In genomic region chr4:116799901-116800300, GRCm38 (mm10) we compare ENCODE assay signal across 9 mouse cellular contexts. TPM values are rescaled to one million over a fixed set of nuclear protein-coding genes. Genes with fewer than 3 reads are reported as not detected.
DNase-seq lines count a peak whose midpoint lies in the region; ATAC-seq and TF ChIP-seq lines count a peak whose summit lies in the region.
"Had no signal": no experiment of that assay in that cellular context is flagged by ENCODE, and none has a peak within 500 bp of the region (broad histone marks: within the 10 kb centered on the region; RNA-seq: fewer than 3 reads in every experiment).

No protein-coding gene starts in this region.

- no peak overlapping the region for H3K27ac ChIP-seq in hindbrain, embryonic 10.5 days
- no peak overlapping the region for H3K27ac ChIP-seq in hindbrain, embryonic 13.5 days
- no peak overlapping the region for H3K27ac ChIP-seq in embryonic fibroblast, embryonic 13.5 days (ENCODE audit: insufficient read depth, low read length)
- H3K27ac ChIP-seq in forebrain, embryonic 12.5 days: no peak overlapping the region
- H3K27ac ChIP-seq: neural tube, embryonic 12.5 days had no signal

- H3K9ac ChIP-seq in hindbrain, embryonic 13.5 days: no peak overlapping the region
- no peak overlapping the region for H3K9ac ChIP-seq in forebrain, embryonic 12.5 days
- H3K9ac ChIP-seq: neural tube, embryonic 12.5 days had no signal

- H3K4me3 ChIP-seq in hindbrain, embryonic 10.5 days: no peak overlapping the region
- H3K4me3 ChIP-seq in hindbrain, embryonic 13.5 days: no peak overlapping the region
- H3K4me3 ChIP-seq in embryonic fibroblast, embryonic 13.5 days (ENCODE audit: insufficient read depth, low read length): no peak overlapping the region
- no peak overlapping the region for H3K4me3 ChIP-seq in forebrain, embryonic 12.5 days (replicated peaks)
- H3K4me3 ChIP-seq: neural tube, embryonic 12.5 days had no signal

- H3K27me3 ChIP-seq in hindbrain, embryonic 10.5 days (ENCODE audit: insufficient read depth, poor library complexity, severe bottlenecking): no peaks in the 10 kb centered on the region
- H3K27me3 ChIP-seq in hindbrain, embryonic 13.5 days: no peaks in the 10 kb centered on the region
- no peaks in the 10 kb centered on the region for H3K27me3 ChIP-seq in forebrain, embryonic 12.5 days
- H3K27me3 ChIP-seq: neural tube, embryonic 12.5 days had no signal

- 0 out of 2 replicates have a peak, but pooled peaks have one; percentile 13 for TF ChIP-seq CTCF in embryonic fibroblast, embryonic 13.5 days (IDR thresholded peaks at IDR 0.05; ENCODE audit: borderline replicate concordance, insufficient read depth, low read length)

- WGBS in hindbrain, embryonic 10.5 days: 43% methylated on average over 5 of the region's 5 CpGs
- 40% methylated on average over 5 of the region's 5 CpGs for WGBS in hindbrain, embryonic 13.5 days
- WGBS in forebrain, embryonic 12.5 days: 39% methylated on average over 5 of the region's 5 CpGs

- H3K4me1 ChIP-seq in hindbrain, embryonic 10.5 days (replicated peaks): no peaks in the 10 kb centered on the region
- H3K4me1 ChIP-seq in hindbrain, embryonic 13.5 days (replicated peaks): no peaks in the 10 kb centered on the region
- no peaks in the 10 kb centered on the region for H3K4me1 ChIP-seq in embryonic fibroblast, embryonic 13.5 days (ENCODE audit: control insufficient read depth, insufficient read depth, low read length)
- H3K4me1 ChIP-seq in forebrain, embryonic 12.5 days: no peaks in the 10 kb centered on the region
- H3K4me1 ChIP-seq: neural tube, embryonic 12.5 days had no signal

- no peaks in the 10 kb centered on the region for H3K9me3 ChIP-seq in hindbrain, embryonic 10.5 days
- H3K9me3 ChIP-seq in hindbrain, embryonic 13.5 days: no peaks in the 10 kb centered on the region
- H3K9me3 ChIP-seq in forebrain, embryonic 12.5 days: no peaks in the 10 kb centered on the region
- H3K9me3 ChIP-seq: neural tube, embryonic 12.5 days had no signal

- H3K36me3 ChIP-seq in hindbrain, embryonic 10.5 days: peaks cover 37% of the 10 kb centered on the region
- peaks cover 40% of the 10 kb centered on the region for H3K36me3 ChIP-seq in hindbrain, embryonic 13.5 days
- peaks cover 28% of the 10 kb centered on the region for H3K36me3 ChIP-seq in forebrain, embryonic 12.5 days (replicated peaks)

- peak; percentile 24 for DNase-seq in hindbrain, embryonic 10.5 days (ENCODE audit: low spot score)
- peak; percentile 33 for DNase-seq in thymus, postnatal 0 days (ENCODE audit: low spot score)
- DNase-seq in thymus, postnatal 10 days (ENCODE audit: low spot score in 2 of 2): no peak
- peak; percentile 62 for DNase-seq in thymus, postnatal 4 days
- DNase-seq in left cerebral cortex, adult 18-20 months (ENCODE audit: low spot score in 2 of 2): no peak

- H3K4me2 ChIP-seq in hindbrain, embryonic 13.5 days: no peak overlapping the region
- no peak overlapping the region for H3K4me2 ChIP-seq in forebrain, embryonic 12.5 days
- H3K4me2 ChIP-seq: neural tube, embryonic 12.5 days had no signal

- no peak for TF ChIP-seq POLR2A in embryonic fibroblast, embryonic 13.5 days (IDR thresholded peaks at IDR 0.05; ENCODE audit: low read depth, low read length)

- ATAC-seq in hindbrain, embryonic 13.5 days (ENCODE audit: low FRiP score): no peak
- ATAC-seq in forebrain, embryonic 12.5 days (ENCODE audit: low FRiP score): no peak

RNA-seq across cellular contexts. Expression of gene Toe1, which starts 7.5 kb away (rescaled TPM):
- polyA plus RNA-seq in hindbrain, embryonic 10.5 days (2016; fragmentation: Nextera tagmentation; extraction: Ambion mirVana): 39.7 and 39.8 TPM in 2 replicates
- 29.2 and 29.9 TPM in 2 replicates for polyA plus RNA-seq in hindbrain, embryonic 13.5 days (2015; fragmentation: Nextera tagmentation; extraction: Ambion mirVana)
- 39.2 and 39.6 TPM in 2 replicates for polyA plus RNA-seq in thymus, postnatal 0 days (2015; fragmentation: Nextera tagmentation; extraction: Ambion mirVana)
- 18.4 and 18.6 TPM in 2 replicates for polyA plus RNA-seq in embryonic fibroblast, embryonic 13.5 days (2011; ENCODE audit: insufficient read length, low read depth, missing spikeins)
- total RNA-seq in left cerebral cortex, adult 18-20 months (2021): 10 to 100 TPM; 12.5 to 15.1 TPM
- 32.0 and 34.1 TPM in 2 replicates for polyA plus RNA-seq in forebrain, embryonic 12.5 days (2016; fragmentation: Nextera tagmentation; extraction: Ambion mirVana)

RNA-seq across cellular contexts. Expression of gene Mutyh, which starts 7.6 kb away (rescaled TPM):
- polyA plus RNA-seq in hindbrain, embryonic 10.5 days (2016; fragmentation: Nextera tagmentation; extraction: Ambion mirVana): 23.1 and 28.2 TPM in 2 replicates
- 8.9 and 9.0 TPM in 2 replicates for polyA plus RNA-seq in hindbrain, embryonic 13.5 days (2015; fragmentation: Nextera tagmentation; extraction: Ambion mirVana)
- polyA plus RNA-seq in thymus, postnatal 0 days (2015; fragmentation: Nextera tagmentation; extraction: Ambion mirVana): 18.8 and 22.9 TPM in 2 replicates
- polyA plus RNA-seq in embryonic fibroblast, embryonic 13.5 days (2011; ENCODE audit: insufficient read length, low read depth, missing spikeins): 4.7 and 9.2 TPM in 2 replicates
- 1 to 10 TPM; 2.0 to 3.3 TPM for total RNA-seq in left cerebral cortex, adult 18-20 months (2021)
- 17.7 and 20.5 TPM in 2 replicates for polyA plus RNA-seq in forebrain, embryonic 12.5 days (2016; fragmentation: Nextera tagmentation; extraction: Ambion mirVana)

RNA-seq across cellular contexts. Expression of gene Hpdl, which starts 21.6 kb away (rescaled TPM):
- polyA plus RNA-seq in hindbrain, embryonic 10.5 days (2016; fragmentation: Nextera tagmentation; extraction: Ambion mirVana): 1.1 and 1.3 TPM in 2 replicates
- polyA plus RNA-seq in hindbrain, embryonic 13.5 days (2015; fragmentation: Nextera tagmentation; extraction: Ambion mirVana): 0.88 and 1.2 TPM in 2 replicates
- polyA plus RNA-seq in thymus, postnatal 0 days (2015; fragmentation: Nextera tagmentation; extraction: Ambion mirVana): 0.22 and 0.49 TPM in 2 replicates
- polyA plus RNA-seq in embryonic fibroblast, embryonic 13.5 days (2011; ENCODE audit: insufficient read length, low read depth, missing spikeins): 0.39 TPM in 1 of 2 replicates, not detected in the other
- 1 to 10 TPM; 1.5 to 1.6 TPM for total RNA-seq in left cerebral cortex, adult 18-20 months (2021)
- 0.96 and 1.6 TPM in 2 replicates for polyA plus RNA-seq in forebrain, embryonic 12.5 days (2016; fragmentation: Nextera tagmentation; extraction: Ambion mirVana)

Comparison
In these comparisons a context has a peak if more than half of its experiments do, and no peak if none do; other contexts are left out.
1. DNase-seq: peak in hindbrain, embryonic 10.5 days (single experiment), thymus, postnatal 0 days (single experiment) and thymus, postnatal 4 days (single experiment); none in thymus, postnatal 10 days (0 of 2) and left cerebral cortex, adult 18-20 months (0 of 2).